7 mouse cellular contexts compared by ENCODE assay signal in genomic region chr2:104069704-104070185, GRCm38 (mm10). TPM values are rescaled to one million over a fixed set of nuclear protein-coding genes. Genes with fewer than 3 reads are reported as not detected.
DNase-seq lines count a peak whose midpoint lies in the region; ATAC-seq lines count a peak whose summit lies in the region.

Cd59b (plus strand) TSS chr2:104069849.

- H3K4me1 ChIP-seq in liver, embryonic 15.5 days (replicated peaks), result peaks cover 44% of the 10 kb centered on the region
- no peaks in the 10 kb centered on the region for H3K4me1 ChIP-seq in neural tube, embryonic 12.5 days

- H3K9ac ChIP-seq in liver, embryonic 15.5 days, result peak within 1 kb of the TSS; percentile 59
- H3K9ac ChIP-seq in neural tube, embryonic 12.5 days, result peak within 1 kb of the TSS; percentile 29; the same call in 1 of the 2 replicates

- peaks cover 8% of the 10 kb centered on the region; the same call in 1 of the 2 replicates for H3K36me3 ChIP-seq in liver, embryonic 15.5 days (replicated peaks)
- H3K36me3 ChIP-seq in neural tube, embryonic 12.5 days, result no peaks in the 10 kb centered on the region

- WGBS in liver, embryonic 15.5 days (ENCODE audit: insufficient replicate concordance), result 4% methylated on average over 13 of the region's 13 CpGs
- WGBS in neural tube, embryonic 12.5 days, result 3% methylated on average over 13 of the region's 13 CpGs

- no peaks in the 10 kb centered on the region for H3K9me3 ChIP-seq in liver, embryonic 15.5 days (replicated peaks)
- no peaks in the 10 kb centered on the region for H3K9me3 ChIP-seq in neural tube, embryonic 12.5 days

- H3K4me3 ChIP-seq in liver, embryonic 15.5 days (replicated peaks), result peak within 1 kb of the TSS; percentile 59
- H3K4me3 ChIP-seq in neural tube, embryonic 12.5 days, result peak within 1 kb of the TSS; percentile 32

- no peaks in the 10 kb centered on the region for H3K27me3 ChIP-seq in liver, embryonic 15.5 days
- no peaks in the 10 kb centered on the region for H3K27me3 ChIP-seq in neural tube, embryonic 12.5 days (replicated peaks)

- ATAC-seq in liver, embryonic 15.5 days (ENCODE audit: insufficient read depth), result peak; percentile 93
- peak; percentile 76 for ATAC-seq in neural tube, embryonic 12.5 days (ENCODE audit: low FRiP score, low read depth)

- H3K4me2 ChIP-seq in liver, embryonic 15.5 days, result peak within 1 kb of the TSS; percentile 75
- H3K4me2 ChIP-seq in neural tube, embryonic 12.5 days (replicated peaks), result peak within 1 kb of the TSS; percentile 62

- peak; percentile 87 for DNase-seq in ZHBTc4 (ENCODE audit: low read depth, low spot score)
- peak; percentile 47 for DNase-seq in cerebellum, postnatal 14 days
- DNase-seq in gastrocnemius, postnatal 10 days, result peak; percentile 25
- peak; percentile 71 for DNase-seq in induced T-regulatory cell, adult 2 months (ENCODE audit: low read depth)
- DNase-seq in thymus, postnatal 4 days, result peak; percentile 59

- H3K27ac ChIP-seq in liver, embryonic 15.5 days (replicated peaks), result peak within 1 kb of the TSS; percentile 86
- no peak within 1 kb of the TSS for H3K27ac ChIP-seq in neural tube, embryonic 12.5 days

RNA-seq across cellular contexts. Expression of gene Cd59b, which starts in this region (rescaled TPM):
- 1 to 10 TPM; 2.1 to 2.2 TPM for total RNA-seq in gastrocnemius, postnatal 10 days (2021)
- polyA plus RNA-seq in liver, embryonic 15.5 days (2015; fragmentation: Nextera tagmentation; extraction: Ambion mirVana), result 11.0 and 11.4 TPM in 2 replicates
- 2.6 TPM in 2 replicates for polyA plus RNA-seq in neural tube, embryonic 12.5 days (2016; fragmentation: Nextera tagmentation; extraction: Ambion mirVana)

Comparison
In these comparisons a context has a peak if more than half of its experiments do, and no peak if none do; other contexts are left out.
1. DNase-seq: peak in every context shown above with its lines; median percentile 87 in ZHBTc4; 71 in induced T-regulatory cell, adult 2 months; 59 in thymus, postnatal 4 days; 47 in cerebellum, postnatal 14 days; 25 in gastrocnemius, postnatal 10 days.